Mouse (Mus musculus) liver, embryonic 11.5 days (tissue): ENCODE data around the gene Plcl2. TPM values are rescaled to one million over a fixed set of nuclear protein-coding genes. Genes with fewer than 3 reads are reported as not detected.

ENCODE experiments used
- ATAC-seq: fragments of 200-750 bp; cut with Nextera tagmentation; replicated peaks from 2 replicates; pipeline ENCODE4 v1.8.0; 2017; ENCODE audit warnings: moderate number of reproducible peaks, mild to moderate bottlenecking, moderate TSS enrichment, moderate library complexity; ENCODE audit not compliant: low FRiP score
- DNase-seq: peaks from one replicate; pipeline ENCODE4 v3.0.0-alpha.2; 2017; ENCODE audit warnings: low spot score
- H3K27ac ChIP-seq: fragments of 300-500 bp; sonication (generic); 2 replicates; pipeline ENCODE4 v1.5.1; 2014; ENCODE audit warnings: mild to moderate bottlenecking, low read depth, low read length, control low read depth
- H3K27me3 ChIP-seq: fragments of 300-500 bp; sonication (generic); replicated peaks from 2 replicates; pipeline ENCODE4 v1.6.1; 2014; ENCODE audit warnings: low read length, mixed read lengths; ENCODE audit not compliant: control insufficient read depth, insufficient read depth
- H3K36me3 ChIP-seq: fragments of 300-500 bp; sonication (generic); 2 replicates; pipeline ENCODE4 v1.6.1; 2014; ENCODE audit warnings: mild to moderate bottlenecking, low read length, moderate library complexity, mixed read lengths; ENCODE audit not compliant: control insufficient read depth, insufficient read depth
- H3K4me1 ChIP-seq: fragments of 300-500 bp; sonication (generic); replicated peaks from 2 replicates; pipeline ENCODE4 v1.6.1; 2014; ENCODE audit warnings: low read length, mixed read lengths; ENCODE audit not compliant: control insufficient read depth, insufficient read depth
- H3K4me2 ChIP-seq: fragments of 300-500 bp; sonication (generic); 2 replicates; pipeline ENCODE4 v1.6.1; 2014; ENCODE audit warnings: mild to moderate bottlenecking, control low read depth, moderate library complexity
- H3K4me3 ChIP-seq: fragments of 300-500 bp; sonication (generic); 2 replicates; pipeline ENCODE4 v1.5.1; 2014; ENCODE audit warnings: low read depth, low read length, control low read depth
- H3K9ac ChIP-seq: fragments of 300-500 bp; sonication (generic); 2 replicates; pipeline ENCODE4 v1.6.1; 2014; ENCODE audit warnings: low read depth, low read length, control low read depth
- H3K9me3 ChIP-seq: fragments of 300-500 bp; sonication (generic); 2 replicates; pipeline ENCODE4 v1.6.1; 2016; ENCODE audit warnings: low read length, inconsistent platforms, mixed read lengths; ENCODE audit not compliant: control insufficient read depth
- WGBS: fragments of 180-500 bp; shearing (Covaris S2); extraction: QIAGEN DNeasy Blood & Tissue Kit; methylation state at CpG from one replicate; pipeline ENCODE4 v1.1.7; 2014; 5-methylcytosine and 5-hydroxymethylcytosine counted together
- polyA plus RNA-seq: library from polyadenylated mRNA; unstranded; fragments of >200 nt; fragmentation: Nextera tagmentation; extraction: Ambion mirVana; gene quantifications from 2 replicates; pipeline ENCODE4 v1.2.1, GENCODE M21; 2014

Gene Plcl2
- polyA plus RNA-seq, 1 experiment from 2014 or later, result 3.4 TPM

DNA sequence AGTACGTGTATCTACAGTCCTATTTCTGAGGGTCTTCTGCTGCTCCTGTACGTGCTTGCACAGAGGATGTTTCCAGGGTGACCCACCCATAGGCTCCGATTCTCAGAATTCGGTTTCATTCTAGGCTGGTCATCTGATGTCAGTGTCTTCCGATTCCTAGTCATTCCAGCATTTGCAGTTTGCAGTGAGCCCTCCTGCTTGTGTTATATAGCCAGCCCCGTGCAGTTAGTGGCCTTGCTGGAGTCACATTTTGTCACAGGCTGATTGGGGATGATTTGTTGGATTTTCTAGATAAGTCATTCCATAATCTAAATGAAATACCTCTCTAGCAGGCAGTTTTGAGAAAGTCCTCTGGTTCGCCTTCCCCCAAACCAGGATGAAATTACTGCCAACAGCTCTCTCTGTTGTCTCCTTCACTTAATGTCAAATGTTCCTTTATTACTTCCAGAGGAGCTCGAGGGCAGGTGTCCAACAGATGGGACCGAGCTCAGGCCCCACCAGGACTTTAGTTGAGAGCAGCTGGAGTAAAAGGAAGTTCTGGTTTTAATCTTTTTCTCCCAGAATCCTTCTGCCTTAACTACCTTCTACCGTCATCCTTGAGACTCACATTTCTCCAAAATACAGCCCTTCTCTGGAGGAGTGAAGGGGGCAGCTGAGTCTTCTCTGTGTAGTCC lies 13.8 kb upstream of the Plcl2 start:
- WGBS, result 72% methylated on average over 10 of the region's 10 CpGs
- Histone ChIP-seq H3K27me3 (no peaks in the 10 kb centered on the region), H3K4me2 (no peak overlapping the region), H3K36me3 (no peaks in the 10 kb centered on the region), H3K27ac (no peak overlapping the region), H3K9ac (no peak overlapping the region), H3K9me3 (no peaks in the 10 kb centered on the region), H3K4me1 (no peaks in the 10 kb centered on the region), H3K4me3 (no peak overlapping the region)
- ATAC-seq (no peak), DNase-seq (no peak)

DNA sequence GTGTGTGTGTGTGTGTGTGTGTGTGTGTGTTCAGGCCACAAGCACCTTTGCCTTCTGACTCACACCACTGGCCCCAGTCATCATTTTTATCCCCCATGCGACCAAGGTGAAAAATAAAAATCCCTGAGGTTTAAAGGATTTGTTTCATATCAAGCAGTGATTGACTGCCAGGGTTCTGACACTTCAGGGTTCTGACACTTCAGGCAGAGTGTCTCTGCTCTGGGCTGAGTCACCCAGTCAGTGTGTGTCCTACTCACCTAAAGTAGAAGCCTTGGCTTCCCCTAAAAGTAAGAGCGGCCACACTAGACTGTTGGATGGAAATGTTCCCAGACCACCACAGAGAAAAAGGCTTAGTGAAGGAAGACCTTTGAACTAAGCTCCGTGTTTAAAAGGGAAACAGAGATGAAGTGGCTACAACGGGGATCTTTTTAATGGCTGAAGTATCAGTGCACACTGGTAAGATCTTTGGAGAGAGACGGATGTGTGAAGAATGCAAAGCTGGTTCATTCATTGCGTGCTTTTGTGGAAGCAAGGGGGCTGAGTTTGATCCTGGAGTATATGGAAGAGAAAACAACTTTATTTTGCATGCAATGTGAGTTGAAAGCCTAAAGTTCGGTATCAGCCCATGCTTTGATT lies 11.0 kb upstream of the Plcl2 start:
- Histone ChIP-seq H3K27ac (no peak overlapping the region), H3K9me3 (no peaks in the 10 kb centered on the region), H3K4me2 (no peak overlapping the region), H3K4me1 (no peaks in the 10 kb centered on the region), H3K36me3 (no peaks in the 10 kb centered on the region), H3K27me3 (no peaks in the 10 kb centered on the region), H3K9ac (no peak overlapping the region), H3K4me3 (no peak overlapping the region)
- DNase-seq, result no peak
- WGBS, result 75% methylated on average over 7 of the region's 7 CpGs
- ATAC-seq, result no peak

DNA sequence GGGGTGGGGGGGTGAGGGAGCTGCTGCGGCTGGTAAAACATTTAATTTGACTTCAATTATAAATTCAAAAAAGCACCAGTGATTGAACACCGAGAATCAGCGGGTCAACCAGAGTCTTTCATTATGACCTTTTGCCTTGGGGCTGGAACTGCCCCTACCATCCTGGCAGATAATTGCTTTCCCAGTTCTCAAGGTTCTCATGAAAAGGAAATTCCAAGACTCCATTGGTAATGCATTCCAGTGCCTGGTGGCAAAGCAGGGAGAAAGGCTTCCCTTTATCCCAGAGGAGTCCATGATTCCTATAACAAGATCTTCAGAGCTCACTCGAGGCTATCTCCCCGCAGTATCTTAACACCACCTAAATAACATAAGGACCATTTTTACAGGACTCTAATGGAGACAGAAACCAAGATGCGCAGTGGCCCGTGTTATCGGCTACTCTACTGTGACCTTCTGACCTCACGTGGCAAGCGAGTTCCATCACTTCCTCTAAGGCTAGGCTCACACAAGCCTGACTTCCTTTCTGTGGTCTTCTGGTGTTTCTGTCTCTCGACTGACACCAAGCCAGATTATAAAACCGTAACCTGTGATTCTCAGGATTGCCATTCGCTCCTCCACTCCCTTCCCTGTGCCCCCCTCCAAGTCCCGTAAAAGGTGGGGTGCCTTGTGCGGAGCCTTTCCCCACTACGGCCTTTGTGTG lies 10.0 kb upstream of the Plcl2 start:
- Histone ChIP-seq H3K9me3 (no peaks in the 10 kb centered on the region), H3K36me3 (no peaks in the 10 kb centered on the region), H3K9ac (no peak overlapping the region), H3K27ac (no peak overlapping the region), H3K4me1 (no peaks in the 10 kb centered on the region), H3K27me3 (no peaks in the 10 kb centered on the region), H3K4me2 (no peak overlapping the region), H3K4me3 (no peak overlapping the region)
- DNase-seq, result no peak
- 65% methylated on average over 16 of the region's 16 CpGs for WGBS
- no peak for ATAC-seq

DNA sequence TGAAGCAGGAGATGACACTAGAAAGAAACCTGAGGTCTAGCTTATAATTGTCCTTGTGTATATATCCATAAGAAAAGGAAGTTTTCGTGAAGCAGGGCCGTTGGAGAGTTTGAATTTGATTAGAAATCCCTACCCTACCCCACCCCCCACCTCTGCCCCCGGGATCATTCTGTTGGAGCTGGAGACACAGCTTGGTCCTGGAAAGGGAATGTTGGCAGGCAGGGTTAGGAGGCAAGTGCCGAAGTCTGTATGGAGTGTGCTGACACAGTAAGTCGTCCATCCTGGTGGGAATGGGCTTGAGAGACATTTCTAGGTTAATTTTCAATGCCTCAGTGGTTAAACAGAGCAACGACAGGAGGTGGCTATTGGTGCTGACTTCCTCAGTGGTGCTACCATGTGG lies 8.4 kb upstream of the Plcl2 start:
- Histone ChIP-seq H3K4me3 (no peak overlapping the region), H3K27ac (no peak overlapping the region), H3K4me1 (0 out of 2 replicates have a peak, but pooled peaks cover 2% of the 10 kb centered on the region), H3K36me3 (no peaks in the 10 kb centered on the region), H3K27me3 (no peaks in the 10 kb centered on the region), H3K9me3 (no peaks in the 10 kb centered on the region), H3K4me2 (no peak overlapping the region), H3K9ac (no peak overlapping the region)
- no peak for ATAC-seq
- 73% methylated on average over 6 of the region's 6 CpGs for WGBS
- DNase-seq, result no peak

DNA sequence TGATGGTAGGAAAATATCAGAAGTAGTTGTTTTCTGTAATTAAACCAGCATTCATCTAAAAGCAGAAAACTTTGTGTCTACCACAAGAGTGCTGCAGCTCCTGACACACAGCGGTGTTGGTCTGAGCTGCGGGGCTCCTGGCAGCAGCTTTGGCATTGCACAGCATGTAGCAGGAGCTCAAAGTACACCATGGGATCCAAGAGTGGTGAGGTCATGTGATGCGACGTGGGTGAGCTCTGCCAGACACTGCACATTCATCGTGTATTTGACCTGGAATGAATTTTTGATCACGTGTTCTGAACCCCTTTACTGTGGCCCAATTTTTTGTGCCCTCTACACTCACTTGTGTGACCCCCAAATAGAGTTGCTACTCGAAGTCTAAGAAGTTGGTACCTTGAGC lies 6.1 kb upstream of the Plcl2 start:
- H3K4me2 ChIP-seq, result no peak overlapping the region
- H3K4me3 ChIP-seq, result no peak overlapping the region
- no peak for DNase-seq
- no peaks in the 10 kb centered on the region for H3K9me3 ChIP-seq
- H3K27me3 ChIP-seq, result peaks cover 3% of the 10 kb centered on the region; the same call in 1 of the 2 replicates
- no peak for ATAC-seq
- peaks cover 3% of the 10 kb centered on the region; the same call in 1 of the 2 replicates for H3K4me1 ChIP-seq
- H3K36me3 ChIP-seq, result no peaks in the 10 kb centered on the region
- H3K9ac ChIP-seq, result no peak overlapping the region
- WGBS, result 82% methylated on average over 7 of the region's 7 CpGs
- no peak overlapping the region for H3K27ac ChIP-seq

DNA sequence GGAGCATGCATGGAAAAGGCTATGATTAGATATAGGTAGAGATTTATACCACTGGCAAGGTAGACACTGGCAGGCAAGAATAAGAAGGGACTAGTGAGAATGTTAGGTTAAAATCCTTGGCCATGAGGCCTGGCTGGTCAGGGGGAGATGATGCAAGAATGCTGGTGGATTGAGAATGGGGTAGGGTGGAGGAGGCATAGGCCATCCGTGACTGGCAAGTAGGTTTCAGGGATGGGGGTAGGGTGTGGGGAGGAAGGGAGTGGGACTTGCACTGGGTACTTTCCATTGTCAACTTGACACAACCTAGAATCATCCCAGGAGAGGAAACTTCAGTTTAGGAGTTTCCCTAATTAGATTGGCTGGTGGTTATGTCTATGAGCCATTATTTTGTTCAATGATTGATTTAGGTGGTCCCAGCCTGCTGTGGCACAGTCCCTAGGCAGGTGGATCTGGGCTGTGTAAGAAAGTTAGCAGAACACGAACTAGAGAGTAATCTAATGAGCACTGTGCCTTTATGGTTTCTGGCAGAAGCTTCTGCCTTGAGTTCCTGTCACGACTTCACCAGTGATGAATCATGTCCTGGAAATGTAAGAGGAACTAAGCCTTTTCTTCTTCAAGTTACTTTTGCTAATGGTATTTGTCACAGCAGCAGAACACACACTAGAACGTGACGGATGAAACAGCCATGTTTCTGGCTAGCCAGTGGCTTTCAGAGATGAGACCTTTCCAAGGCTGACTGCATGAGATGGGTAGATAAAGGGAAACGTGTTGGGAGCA lies 4.9 kb upstream of the Plcl2 start:
- Histone ChIP-seq H3K4me3 (no peak overlapping the region), H3K9ac (no peak overlapping the region), H3K9me3 (no peaks in the 10 kb centered on the region), H3K4me1 (peaks cover 7% of the 10 kb centered on the region; the same call in 1 of the 2 replicates), H3K4me2 (no peak overlapping the region), H3K27ac (no peak overlapping the region), H3K36me3 (no peaks in the 10 kb centered on the region), H3K27me3 (peaks cover 3% of the 10 kb centered on the region; the same call in 1 of the 2 replicates)
- DNase-seq, result no peak
- no peak for ATAC-seq
- WGBS, result 58% methylated on average over 6 of the region's 6 CpGs

DNA sequence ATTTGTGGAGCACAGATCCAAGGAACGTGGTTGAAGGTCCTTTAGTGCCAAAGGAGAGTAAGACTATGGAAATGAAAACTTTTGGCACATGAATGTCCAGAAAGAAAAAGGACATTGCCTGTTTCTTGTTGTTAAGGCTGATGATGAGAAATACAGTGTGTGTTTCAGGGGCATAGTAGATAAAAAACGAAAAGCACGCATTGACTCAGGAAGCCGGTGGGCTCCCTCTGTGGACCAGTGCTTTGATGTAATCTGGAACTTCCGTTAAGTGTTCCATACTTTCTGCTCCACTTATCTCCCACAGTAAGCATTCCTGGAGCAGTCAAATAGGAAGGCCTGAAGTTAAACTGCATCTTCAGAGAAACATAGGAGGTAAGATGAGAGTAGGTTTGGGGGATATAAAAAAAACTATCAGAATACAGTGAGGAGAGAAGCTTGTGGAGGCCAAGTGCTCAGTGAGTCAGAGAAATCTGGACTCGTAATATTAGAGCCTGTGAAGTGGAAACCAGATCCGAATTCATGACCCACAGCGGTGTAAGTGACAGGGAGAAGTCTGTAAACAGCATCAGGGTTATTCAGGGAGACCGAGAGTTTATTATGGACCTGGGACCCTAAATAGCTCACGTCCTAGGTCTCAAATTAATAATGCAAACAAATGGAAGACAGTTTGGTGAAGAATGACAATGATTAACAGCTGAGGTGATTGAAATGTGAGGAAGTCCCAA lies 3.1 kb upstream of the Plcl2 start:
- H3K27me3 ChIP-seq, result peaks cover 3% of the 10 kb centered on the region; the same call in 1 of the 2 replicates
- H3K27ac ChIP-seq, result no peak overlapping the region
- no peaks in the 10 kb centered on the region for H3K36me3 ChIP-seq
- DNase-seq, result no peak
- WGBS, result 63% methylated on average over 10 of the region's 10 CpGs
- H3K9ac ChIP-seq, result no peak overlapping the region
- no peak for ATAC-seq
- no peak overlapping the region for H3K4me2 ChIP-seq
- no peak overlapping the region for H3K4me3 ChIP-seq
- no peaks in the 10 kb centered on the region for H3K9me3 ChIP-seq
- H3K4me1 ChIP-seq, result peaks cover 17% of the 10 kb centered on the region

DNA sequence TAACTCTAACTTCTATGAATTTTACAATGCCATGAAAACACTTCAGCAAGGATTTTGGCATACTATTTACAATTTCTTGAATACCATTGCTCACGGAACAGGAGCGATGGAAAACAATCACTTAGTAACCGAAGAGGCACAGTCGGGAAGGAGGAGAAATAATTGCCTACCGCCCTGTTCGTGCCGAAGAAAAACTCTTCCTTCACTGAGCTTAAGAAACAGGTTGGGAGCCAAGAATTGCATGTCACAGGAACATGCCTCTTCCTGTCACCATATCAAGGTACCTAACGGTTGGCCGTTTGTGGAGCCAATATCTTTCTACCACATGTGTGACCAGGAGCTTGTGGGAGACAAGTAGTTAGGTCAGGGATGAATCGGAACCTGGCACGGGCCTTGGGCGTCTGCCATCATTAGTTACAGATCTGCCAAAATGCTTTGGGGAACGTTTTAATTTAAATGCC lies 2.3 kb upstream of the Plcl2 start:
- ATAC-seq, result no peak
- Histone ChIP-seq H3K4me2 (no peak overlapping the region), H3K27me3 (peaks cover 3% of the 10 kb centered on the region; the same call in 1 of the 2 replicates), H3K4me1 (peaks cover 17% of the 10 kb centered on the region), H3K4me3 (no peak overlapping the region), H3K36me3 (no peaks in the 10 kb centered on the region), H3K9me3 (no peaks in the 10 kb centered on the region), H3K9ac (no peak overlapping the region), H3K27ac (no peak overlapping the region)
- no peak for DNase-seq
- WGBS, result 72% methylated on average over 13 of the region's 13 CpGs
